In the genomic region with DNA sequence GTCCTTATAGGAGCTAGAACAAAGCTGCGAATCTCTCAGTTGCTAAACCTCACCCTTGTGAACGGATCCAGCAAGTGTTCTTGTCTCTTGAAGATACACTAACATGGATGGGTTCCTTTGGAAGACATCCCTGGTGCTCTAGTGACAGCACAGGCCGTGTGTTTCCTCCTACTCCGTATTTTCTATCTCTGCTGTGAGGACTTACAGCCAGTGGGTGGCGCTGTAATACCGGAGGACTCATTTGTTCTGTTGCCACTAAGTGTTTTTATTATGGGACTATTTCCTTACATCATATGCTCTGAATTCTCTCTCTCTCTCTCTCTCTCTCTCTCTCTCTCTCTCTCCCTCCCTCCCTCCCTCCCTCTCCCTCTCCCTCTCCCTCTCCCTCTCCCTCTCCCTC, we compare ENCODE assay signal across 9 mouse cellular contexts. TPM values are rescaled to one million over a fixed set of nuclear protein-coding genes. Genes with fewer than 3 reads are reported as not detected.
DNase-seq lines count a peak whose midpoint lies in the region; ATAC-seq lines count a peak whose summit lies in the region.
"Had no signal": no experiment of that assay in that cellular context is flagged by ENCODE, and none has a peak within 500 bp of the region (broad histone marks: within the 10 kb centered on the region; RNA-seq: fewer than 3 reads in every experiment).

No protein-coding gene starts in this region.

- H3K4me2 ChIP-seq in embryonic facial prominence, embryonic 12.5 days (replicated peaks) = no peak overlapping the region

- H3K27me3 ChIP-seq in embryonic facial prominence, embryonic 12.5 days = no peaks in the 10 kb centered on the region

- no peak overlapping the region for H3K9ac ChIP-seq in embryonic facial prominence, embryonic 12.5 days

- H3K4me1 ChIP-seq in embryonic facial prominence, embryonic 12.5 days = no peaks in the 10 kb centered on the region

- H3K27ac ChIP-seq in embryonic facial prominence, embryonic 12.5 days = no peak overlapping the region
- H3K27ac ChIP-seq: macrophage had no signal

- 24% methylated on average over 6 of the region's 6 CpGs for WGBS in embryonic facial prominence, embryonic 12.5 days

- no peaks in the 10 kb centered on the region for H3K9me3 ChIP-seq in embryonic facial prominence, embryonic 12.5 days

- no peaks in the 10 kb centered on the region for H3K36me3 ChIP-seq in embryonic facial prominence, embryonic 12.5 days

- ATAC-seq in embryonic facial prominence, embryonic 12.5 days (ENCODE audit: insufficient number of reproducible peaks, insufficient read depth, low FRiP score, low TSS enrichment) = 0 out of 2 replicates have a peak, but pooled peaks have one; percentile 26

- DNase-seq in MEL-GATA-1-ER (ENCODE audit: extremely low read depth, low read depth) = peak; percentile 49
- DNase-seq in adrenal gland, postnatal 25 days = peak; percentile 76
- peak; percentile 84 to 88 for DNase-seq in heart, postnatal 10 days
- peak; percentile 79 for DNase-seq in layer of hippocampus, adult 9-10 months (ENCODE audit: low spot score)
- peak; percentile 83 for DNase-seq in lung, postnatal 36 days
- peak; percentile 83 for DNase-seq in right cerebral cortex, postnatal 14 days
- no peak for DNase-seq in natural killer cell, adult 2 months (ENCODE audit: low spot score in 2 of 2)

- intact Hi-C loops in heart, postnatal 10 days (cut with DNase I) = loop anchor here (1.0 to 10.0 kb wide), 6 partner anchors 157 to 961 kb away; partner anchors contain the start of gene Snx7

- H3K4me3 ChIP-seq in embryonic facial prominence, embryonic 12.5 days = no peak overlapping the region

RNA-seq across cellular contexts. Expression of gene Frrs1, which starts 44.9 kb away (rescaled TPM):
- 22.6 and 31.4 TPM in 2 replicates for total RNA-seq in adrenal gland, postnatal 25 days (2021)
- polyA plus RNA-seq in embryonic facial prominence, embryonic 12.5 days (2016; fragmentation: Nextera tagmentation; extraction: Ambion mirVana) = 11.1 and 11.7 TPM in 2 replicates
- total RNA-seq in heart, postnatal 10 days (2021) = 1 to 10 TPM; 6.6 to 7.7 TPM

Comparison
In these comparisons a context has a peak if more than half of its experiments do, and no peak if none do; other contexts are left out.
1. DNase-seq: peak in MEL-GATA-1-ER (single experiment), adrenal gland, postnatal 25 days (single experiment), heart, postnatal 10 days (2 of 2), layer of hippocampus, adult 9-10 months (single experiment), lung, postnatal 36 days (single experiment) and right cerebral cortex, postnatal 14 days (single experiment); none in natural killer cell, adult 2 months (0 of 2).